Mouse (Mus musculus) forebrain, embryonic 13.5 days (tissue): ENCODE measurements around the gene Ppil4. TPM values are rescaled to one million over a fixed set of nuclear protein-coding genes. Genes with fewer than 3 reads are reported as not detected.
"Not testable (repeated sequence)": the region's sequence is repeated elsewhere in the genome, so short reads cannot be mapped to it uniquely, and the experiment has no call there.

Experiments used
- ATAC-seq: fragments of 200-750 bp; cut with Nextera tagmentation; 2 replicates; pipeline ENCODE4 v1.8.0; 2017
- H3K27ac ChIP-seq: fragments of 300-500 bp; sonication (generic); 2 replicates; pipeline ENCODE4 v1.5.1; 2015; ENCODE audit warnings: inconsistent platforms, mild to moderate bottlenecking, moderate library complexity
- H3K27me3 ChIP-seq: fragments of 300-500 bp; sonication (generic); 2 replicates; pipeline ENCODE4 v1.6.1; 2015; ENCODE audit warnings: mild to moderate bottlenecking, inconsistent platforms
- H3K36me3 ChIP-seq: fragments of 300-500 bp; sonication (generic); 2 replicates; pipeline ENCODE4 v1.6.1; 2015; ENCODE audit warnings: mild to moderate bottlenecking, inconsistent platforms; ENCODE audit not compliant: poor library complexity, severe bottlenecking
- H3K4me1 ChIP-seq: fragments of 300-500 bp; sonication (generic); 2 replicates; pipeline ENCODE4 v1.6.1; 2015; ENCODE audit warnings: inconsistent platforms
- H3K4me2 ChIP-seq: fragments of 300-500 bp; sonication (generic); 2 replicates; pipeline ENCODE4 v1.6.1; 2015; ENCODE audit warnings: inconsistent platforms, mild to moderate bottlenecking, moderate library complexity
- H3K4me3 ChIP-seq: fragments of 300-500 bp; sonication (generic); 2 replicates; pipeline ENCODE4 v1.5.1; 2015; ENCODE audit warnings: mild to moderate bottlenecking, inconsistent platforms
- H3K9ac ChIP-seq: fragments of 300-500 bp; sonication (generic); 2 replicates; pipeline ENCODE4 v1.6.1; 2015; ENCODE audit warnings: mild to moderate bottlenecking, inconsistent platforms
- H3K9me3 ChIP-seq: fragments of 300-500 bp; sonication (generic); replicated peaks from 2 replicates; pipeline ENCODE4 v1.6.1; 2016; ENCODE audit warnings: inconsistent platforms
- WGBS: fragments of 180-500 bp; shearing (Covaris S2); methylation state at CpG from one replicate; pipeline ENCODE4 v1.1.7; 2015; 5-methylcytosine and 5-hydroxymethylcytosine counted together
- polyA plus RNA-seq: library from polyadenylated mRNA; unstranded; fragments of >200 nt; fragmentation: Nextera tagmentation; extraction: Ambion mirVana; gene quantifications from 2 replicates; pipeline ENCODE4 v1.2.1, GENCODE M21; 2015

The Ppil4 gene
- 51.1 and 57.7 TPM in 2 replicates for polyA plus RNA-seq

GRCm38 (mm10) chr10:7792751-7793385 is at the start of gene Ppil4, which contains the start of gene Ginm1:
Gene Ppil4, plus strand, starts transcription at chr10:7792891.
Gene Ginm1, minus strand, starts transcription at chr10:7792824.
- ATAC-seq, result peak; percentile 96
- H3K36me3 ChIP-seq, result peaks cover 31% of the 10 kb centered on the region
- no peaks in the 10 kb centered on the region for H3K9me3 ChIP-seq
- WGBS, result under 1% methylated on average over 52 of the region's 52 CpGs
- H3K9ac ChIP-seq, result peak within 1 kb of the TSS; percentile 89
- H3K27ac ChIP-seq, result peak within 1 kb of the TSS; percentile 51; the same call in 1 of the 2 replicates
- H3K4me2 ChIP-seq, result peak within 1 kb of the TSS; percentile 84
- H3K4me1 ChIP-seq, result peaks cover 25% of the 10 kb centered on the region
- peak within 1 kb of the TSS; percentile 63 for H3K4me3 ChIP-seq
- no peaks in the 10 kb centered on the region for H3K27me3 ChIP-seq

GRCm38 (mm10) chr10:7745528-7745927 is 47.2 kb upstream of the Ppil4 start:
- not testable (repeated sequence) for ATAC-seq, H3K9me3 ChIP-seq, H3K4me3 ChIP-seq, H3K9ac ChIP-seq, H3K27me3 ChIP-seq, H3K27ac ChIP-seq, H3K4me1 ChIP-seq, H3K4me2 ChIP-seq
- 95% methylated on average over 6 of the region's 6 CpGs for WGBS
- H3K36me3 ChIP-seq, result peaks cover 64% of the 10 kb centered on the region

GRCm38 (mm10) chr10:7748752-7749151 is 43.9 kb upstream of the Ppil4 start:
- WGBS, result 92% methylated on average over 6 of the region's 6 CpGs
- Histone ChIP-seq H3K9me3 (no peaks in the 10 kb centered on the region), H3K4me1 (no peaks in the 10 kb centered on the region), H3K36me3 (peaks cover 67% of the 10 kb centered on the region), H3K27me3 (no peaks in the 10 kb centered on the region), H3K4me3 (no peak overlapping the region), H3K27ac (no peak overlapping the region), H3K4me2 (no peak overlapping the region), H3K9ac (no peak overlapping the region)
- no peak for ATAC-seq

- Histone ChIP-seq H3K36me3 (peaks cover 76% of the 10 kb centered on the region), H3K4me2 (no peak overlapping the region), H3K9me3 (no peaks in the 10 kb centered on the region), H3K9ac (no peak overlapping the region), H3K27me3 (no peaks in the 10 kb centered on the region), H3K4me1 (no peaks in the 10 kb centered on the region), H3K4me3 (no peak overlapping the region), H3K27ac (no peak overlapping the region)
- 97% methylated on average over 2 of the region's 2 CpGs for WGBS
- no peak for ATAC-seq
Measured at GRCm38 (mm10) chr10:7757544-7757943, 35.1 kb upstream of the Ppil4 start.

GRCm38 (mm10) chr10:7772346-7772745 is 20.3 kb upstream of the Ppil4 start:
- no peaks in the 10 kb centered on the region for H3K9me3 ChIP-seq
- no peak overlapping the region for H3K4me2 ChIP-seq
- peaks cover 84% of the 10 kb centered on the region for H3K36me3 ChIP-seq
- H3K9ac ChIP-seq, result no peak overlapping the region
- no peak for ATAC-seq
- no peak overlapping the region for H3K27ac ChIP-seq
- no peaks in the 10 kb centered on the region for H3K27me3 ChIP-seq
- no peaks in the 10 kb centered on the region for H3K4me1 ChIP-seq
- 94% methylated on average over 4 of the region's 4 CpGs for WGBS
- H3K4me3 ChIP-seq, result no peak overlapping the region

- Histone ChIP-seq H3K27me3 (no peaks in the 10 kb centered on the region), H3K4me2 (no peak overlapping the region), H3K36me3 (peaks cover 81% of the 10 kb centered on the region), H3K9ac (no peak overlapping the region), H3K4me3 (no peak overlapping the region), H3K9me3 (no peaks in the 10 kb centered on the region), H3K27ac (no peak overlapping the region), H3K4me1 (no peaks in the 10 kb centered on the region)
- WGBS, result 96% methylated on average over 1 of the region's 1 CpGs
- ATAC-seq, result no peak
Measured at GRCm38 (mm10) chr10:7772769-7773168, 19.9 kb upstream of the Ppil4 start.

- H3K27me3 ChIP-seq, result no peaks in the 10 kb centered on the region
- ATAC-seq, result no peak
- H3K27ac ChIP-seq, result no peak overlapping the region
- no peak overlapping the region for H3K9ac ChIP-seq
- H3K4me2 ChIP-seq, result no peak overlapping the region
- no peak overlapping the region for H3K4me3 ChIP-seq
- H3K9me3 ChIP-seq, result no peaks in the 10 kb centered on the region
- H3K36me3 ChIP-seq, result peaks cover 59% of the 10 kb centered on the region
- WGBS, result 92% methylated on average over 8 of the region's 8 CpGs
- H3K4me1 ChIP-seq, result peaks cover 5% of the 10 kb centered on the region; the same call in 1 of the 2 replicates
Measured at GRCm38 (mm10) chr10:7775421-7775820, 17.3 kb upstream of the Ppil4 start.

- 98% methylated on average over 3 of the region's 3 CpGs for WGBS
- Histone ChIP-seq H3K27me3 (no peaks in the 10 kb centered on the region), H3K4me3 (no peak overlapping the region), H3K4me1 (peaks cover 9% of the 10 kb centered on the region; the same call in 1 of the 2 replicates), H3K27ac (no peak overlapping the region), H3K9ac (no peak overlapping the region), H3K4me2 (no peak overlapping the region), H3K9me3 (no peaks in the 10 kb centered on the region), H3K36me3 (peaks cover 29% of the 10 kb centered on the region)
- ATAC-seq, result no peak
Measured at GRCm38 (mm10) chr10:7778361-7778760, 14.3 kb upstream of the Ppil4 start.

- no peak overlapping the region for H3K27ac ChIP-seq
- peak overlapping the region; percentile 78 for H3K4me2 ChIP-seq
- H3K36me3 ChIP-seq, result peaks cover 19% of the 10 kb centered on the region
- WGBS, result 21% methylated on average over 7 of the region's 7 CpGs
- peak overlapping the region; percentile 75 for H3K4me3 ChIP-seq
- no peaks in the 10 kb centered on the region for H3K9me3 ChIP-seq
- H3K9ac ChIP-seq, result peak overlapping the region; percentile 80
- H3K4me1 ChIP-seq, result peaks cover 9% of the 10 kb centered on the region; the same call in 1 of the 2 replicates
- H3K27me3 ChIP-seq, result no peaks in the 10 kb centered on the region
- 0 out of 2 replicates have a peak, but pooled peaks have one; percentile 2 for ATAC-seq
Measured at GRCm38 (mm10) chr10:7779751-7780237, 12.9 kb upstream of the Ppil4 start.

GRCm38 (mm10) chr10:7780238-7781176 is 12.2 kb upstream of the Ppil4 start:
- H3K9me3 ChIP-seq, result no peaks in the 10 kb centered on the region
- H3K27ac ChIP-seq, result no peak overlapping the region
- H3K27me3 ChIP-seq, result no peaks in the 10 kb centered on the region
- peaks cover 9% of the 10 kb centered on the region; the same call in 1 of the 2 replicates for H3K4me1 ChIP-seq
- H3K4me2 ChIP-seq, result peak overlapping the region; percentile 78
- under 1% methylated on average over 51 of the region's 77 CpGs for WGBS
- peak; percentile 94 for ATAC-seq
- H3K36me3 ChIP-seq, result peaks cover 14% of the 10 kb centered on the region; the same call in 1 of the 2 replicates
- H3K4me3 ChIP-seq, result peak overlapping the region; percentile 75
- peak overlapping the region; percentile 80 for H3K9ac ChIP-seq

GRCm38 (mm10) chr10:7781214-7781613 is 11.5 kb upstream of the Ppil4 start:
- Histone ChIP-seq H3K4me1 (peaks cover 9% of the 10 kb centered on the region; the same call in 1 of the 2 replicates), H3K4me3 (peak overlapping the region; percentile 75), H3K27ac (no peak overlapping the region), H3K36me3 (peaks cover 10% of the 10 kb centered on the region; the same call in 1 of the 2 replicates), H3K27me3 (no peaks in the 10 kb centered on the region), H3K9ac (no peak overlapping the region; the same call in 1 of the 2 replicates), H3K4me2 (peak overlapping the region; percentile 78), H3K9me3 (no peaks in the 10 kb centered on the region)
- WGBS, result 55% methylated on average over 3 of the region's 3 CpGs
- ATAC-seq, result peak; percentile 54

- 66% methylated on average over 2 of the region's 2 CpGs for WGBS
- ATAC-seq, result no peak
- H3K9me3 ChIP-seq, result no peaks in the 10 kb centered on the region
- H3K4me1 ChIP-seq, result peaks cover 11% of the 10 kb centered on the region; the same call in 1 of the 2 replicates
- no peaks in the 10 kb centered on the region for H3K27me3 ChIP-seq
- H3K9ac ChIP-seq, result no peak overlapping the region
- H3K4me2 ChIP-seq, result no peak overlapping the region
- H3K4me3 ChIP-seq, result no peak overlapping the region
- H3K27ac ChIP-seq, result no peak overlapping the region
- H3K36me3 ChIP-seq, result peaks cover 15% of the 10 kb centered on the region
Measured at GRCm38 (mm10) chr10:7787319-7787718, 5.4 kb upstream of the Ppil4 start.
